Mouse (Mus musculus) layer of hippocampus, postnatal 36 days (tissue): ENCODE measurements at regions not wholly inside any gene's neighbourhood (a gene's known extent, or its start where the extent isn't known, plus 50 kb on each side); places are given as distances from the start of the nearest gene placed in this dataset.

ENCODE experiments used
- DNase-seq, 2 experiments: peaks; one replicate each; pipeline ENCODE4 v3.0.0; 2022

DNA sequence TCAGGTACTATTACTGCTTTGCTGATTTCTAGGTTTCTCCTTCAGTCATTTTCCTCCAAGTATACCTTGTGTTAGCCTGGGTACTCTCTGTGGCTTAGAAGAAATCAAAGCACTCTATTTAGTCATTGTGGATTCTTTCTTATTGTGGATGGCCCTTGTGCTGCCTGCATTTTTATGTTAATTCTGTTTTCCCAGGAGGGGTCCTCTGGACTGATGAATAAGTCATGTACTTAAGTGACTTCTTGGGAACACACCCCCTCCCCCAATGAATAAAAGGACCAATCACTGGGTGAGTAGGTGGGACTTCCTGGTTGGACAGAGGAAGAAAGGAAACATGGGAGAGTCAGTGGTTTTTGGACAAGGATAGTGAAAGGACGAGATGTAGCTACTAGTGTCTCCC is 128.1 kb upstream of the Cntn4 start:
- DNase-seq: no peak

DNA sequence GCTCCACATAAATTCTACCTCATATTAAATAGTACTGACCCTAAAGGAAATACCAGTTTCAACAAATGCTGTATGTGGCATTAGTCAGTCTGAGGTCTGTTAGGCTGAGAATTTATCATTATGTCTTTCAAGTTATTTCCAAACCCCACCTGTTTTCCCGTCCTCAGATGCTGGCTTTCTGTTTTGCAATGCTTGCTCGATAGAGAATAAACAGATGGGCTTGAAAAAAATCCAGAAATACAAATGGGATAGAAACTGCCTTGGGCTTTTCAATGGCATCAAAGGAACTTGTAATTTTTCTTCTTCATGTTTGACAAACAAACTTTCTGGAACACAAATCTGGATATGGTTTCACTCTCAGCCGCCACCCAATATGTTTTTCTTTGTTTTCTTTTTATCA is 109.2 kb upstream of the Cntn4 start:
- DNase-seq: no peak

DNA sequence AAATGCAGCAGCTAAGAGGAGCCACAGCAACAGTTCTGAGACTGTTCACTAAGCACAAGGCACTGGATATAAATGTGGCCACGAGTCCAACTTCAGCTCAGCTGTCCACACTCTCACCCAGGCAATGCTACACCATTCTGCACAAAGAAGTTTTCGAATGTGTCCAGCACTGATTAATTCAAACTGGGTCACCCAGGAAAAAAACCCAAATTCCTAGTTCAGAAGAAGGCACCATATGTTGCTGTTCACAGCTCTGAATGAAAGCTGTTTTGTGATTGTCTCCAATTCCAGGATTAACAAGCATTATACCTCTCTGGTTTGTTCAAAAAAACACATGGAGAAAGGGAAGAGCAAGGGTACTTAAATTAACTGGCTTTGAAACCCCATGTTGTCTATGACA is 108.4 kb upstream of the Cntn4 start:
- peak; percentile 3 to 9 for DNase-seq

DNA sequence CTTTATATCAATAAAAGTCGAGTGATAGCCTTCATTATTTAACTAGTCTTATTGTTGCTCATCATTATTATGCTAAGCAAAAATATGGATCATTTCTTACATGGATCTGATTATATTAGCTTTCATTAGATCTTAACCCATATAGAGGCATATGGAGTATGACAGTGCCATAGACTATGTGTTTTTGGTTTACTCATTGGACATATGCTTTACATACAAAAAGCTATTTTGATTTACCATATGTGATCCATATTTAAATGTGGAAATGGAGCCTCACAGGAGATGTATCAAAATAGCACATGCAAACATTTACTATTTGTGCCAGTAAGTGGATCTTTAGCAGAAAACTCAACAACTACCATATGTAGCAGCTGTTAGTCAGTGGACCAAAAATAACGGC is 73.2 kb upstream of the Cntn4 start:
- no peak for DNase-seq
